Mouse (Mus musculus): ENCODE measurements at regions not wholly inside any gene's neighbourhood (a gene's known extent, or its start where the extent isn't known, plus 50 kb on each side); places are given as distances from the start of the nearest gene placed in this dataset.

- in situ Hi-C loops (cut with MboI, MseI) = loop anchor here (25.0 kb wide), 1 partner anchor 842 kb away; no protein-coding TSS in a partner anchor
Observed at GRCm38 (mm10) chr4:10770026-10770643, 104.2 kb upstream of the 2610301B20Rik start.

- in situ Hi-C loops (cut with MboI, MseI) = loop anchor here (25.0 kb wide), 1 partner anchor 838 kb away; no protein-coding TSS in a partner anchor
Observed at GRCm38 (mm10) chr4:10774557-10775215, 99.6 kb upstream of the 2610301B20Rik start.

- in situ Hi-C loops (cut with MboI, MseI) = no loop called here
Observed at GRCm38 (mm10) chr4:10786701-10787100, 87.6 kb upstream of the 2610301B20Rik start.

- in situ Hi-C loops (cut with MboI, MseI) = no loop called here
Observed at GRCm38 (mm10) chr4:10788306-10788705, 86.0 kb upstream of the 2610301B20Rik start.

- in situ Hi-C loops (cut with MboI, MseI) = no loop called here
Observed at GRCm38 (mm10) chr4:10789141-10789540, 85.2 kb upstream of the 2610301B20Rik start.

GRCm38 (mm10) chr4:10792628-10793027, 81.7 kb upstream of the 2610301B20Rik start:
- in situ Hi-C loops (cut with MboI, MseI) = no loop called here

GRCm38 (mm10) chr4:10794471-10794870, 79.8 kb upstream of the 2610301B20Rik start:
- in situ Hi-C loops (cut with MboI, MseI) = no loop called here

- in situ Hi-C loops (cut with MboI, MseI) = no loop called here
Observed at GRCm38 (mm10) chr4:10800780-10801553, 73.3 kb upstream of the 2610301B20Rik start.

- in situ Hi-C loops (cut with MboI, MseI) = no loop called here
Observed at GRCm38 (mm10) chr4:10804735-10805134, 69.6 kb upstream of the 2610301B20Rik start.

GRCm38 (mm10) chr4:10807260-10807659, 67.0 kb upstream of the 2610301B20Rik start:
- in situ Hi-C loops (cut with MboI, MseI) = no loop called here

GRCm38 (mm10) chr4:10812931-10813330, 61.4 kb upstream of the 2610301B20Rik start:
- in situ Hi-C loops (cut with MboI, MseI) = no loop called here
